Mouse (Mus musculus) B cell, adult 2 months (primary cell): Measurements from ENCODE around the gene Gm21969.
A peak's percentile ranks its signal among the peaks of the same experiment; 100 is the strongest.

Experiments
- DNase-seq, 2 experiments: peaks; one replicate each; pipeline ENCODE4 v3.0.0; 2022

The Gm21969 gene

GRCm38 (mm10) chr4:139587370-139587769, 15.6 kb upstream of the Gm21969 start:
- DNase-seq: no peak

GRCm38 (mm10) chr4:139587773-139588172, 15.2 kb upstream of the Gm21969 start:
- no peak for DNase-seq

- no peak for DNase-seq
These were observed 13.5 kb upstream of the Gm21969 start for GRCm38 (mm10) chr4:139589351-139590027.

- no peak for DNase-seq
These were observed 12.5 kb upstream of the Gm21969 start for GRCm38 (mm10) chr4:139590446-139590845.

GRCm38 (mm10) chr4:139592895-139593294, 10.1 kb upstream of the Gm21969 start:
- no peak for DNase-seq

GRCm38 (mm10) chr4:139593383-139593782, 9.6 kb upstream of the Gm21969 start:
- DNase-seq: no peak

- no peak for DNase-seq
These were observed 8.9 kb upstream of the Gm21969 start for GRCm38 (mm10) chr4:139594062-139594461.

- no peak for DNase-seq
These were observed 6.3 kb upstream of the Gm21969 start for GRCm38 (mm10) chr4:139596715-139597114.

- no peak for DNase-seq
These were observed 5.4 kb upstream of the Gm21969 start for GRCm38 (mm10) chr4:139597286-139598284.

GRCm38 (mm10) chr4:139598356-139598755, 4.6 kb upstream of the Gm21969 start:
- DNase-seq: no peak

GRCm38 (mm10) chr4:139598950-139599518, 4.0 kb upstream of the Gm21969 start:
- DNase-seq: peak; percentile 33 to 47

- no peak for DNase-seq
These were observed 1.2 kb upstream of the Gm21969 start for GRCm38 (mm10) chr4:139601519-139602356.

- no peak for DNase-seq
These were observed 2.2 kb downstream of the Gm21969 start for GRCm38 (mm10) chr4:139605216-139605615.

GRCm38 (mm10) chr4:139606732-139607131, 3.7 kb downstream of the Gm21969 start:
- no peak for DNase-seq

- DNase-seq: no peak
These were observed 6.0 kb downstream of the Gm21969 start for GRCm38 (mm10) chr4:139608975-139609374.

GRCm38 (mm10) chr4:139610954-139611353, 8.0 kb downstream of the Gm21969 start:
- no peak for DNase-seq

GRCm38 (mm10) chr4:139611542-139611953, 8.6 kb downstream of the Gm21969 start:
- DNase-seq: peak; percentile 87 to 88

- no peak for DNase-seq
These were observed 11.7 kb downstream of the Gm21969 start for GRCm38 (mm10) chr4:139614524-139615260.

GRCm38 (mm10) chr4:139616276-139617000, 13.5 kb downstream of the Gm21969 start:
- DNase-seq: peak; percentile 70 to 76

GRCm38 (mm10) chr4:139617001-139617364, 14.0 kb downstream of the Gm21969 start:
- DNase-seq: no peak

GRCm38 (mm10) chr4:139619765-139620164, 16.8 kb downstream of the Gm21969 start:
- DNase-seq: no peak
